Mouse (Mus musculus): Measurements from ENCODE around the gene A930002H24Rik.
"Not testable (repeated sequence)": the region's sequence is repeated elsewhere in the genome, so short reads cannot be mapped to it uniquely, and the experiment has no call there.

Gene A930002H24Rik

GRCm38 (mm10) chr17:63863647-63864149 lies at the start of gene A930002H24Rik:
TSS of gene A930002H24Rik (minus strand) at chr17:63863791.
- peak; percentile 99 for DNase-seq (ENCODE audit: low spot score)

DNA sequence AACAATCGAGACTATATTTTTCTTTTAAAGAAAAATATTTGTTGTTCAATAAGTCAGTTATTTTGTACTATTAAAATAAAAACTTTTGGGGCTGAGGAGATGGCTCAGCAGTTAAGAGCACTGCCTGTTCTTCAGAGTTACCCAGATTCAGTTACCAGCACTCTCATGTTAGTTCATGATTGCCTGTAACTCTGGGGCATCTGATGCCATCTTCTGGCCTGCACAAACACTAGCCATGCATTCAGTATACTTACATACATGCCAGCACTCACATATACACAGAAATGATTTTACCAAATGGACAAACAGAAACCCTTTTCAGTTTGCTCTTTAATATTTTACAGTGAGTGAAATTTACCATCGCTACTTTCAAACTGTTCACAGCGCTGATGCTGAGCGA lies 45.7 kb upstream of the A930002H24Rik start:
- no peak for DNase-seq (ENCODE audit: low spot score)

GRCm38 (mm10) chr17:63897050-63897449 lies 33.5 kb upstream of the A930002H24Rik start:
- no peak for DNase-seq (ENCODE audit: low spot score)

DNA sequence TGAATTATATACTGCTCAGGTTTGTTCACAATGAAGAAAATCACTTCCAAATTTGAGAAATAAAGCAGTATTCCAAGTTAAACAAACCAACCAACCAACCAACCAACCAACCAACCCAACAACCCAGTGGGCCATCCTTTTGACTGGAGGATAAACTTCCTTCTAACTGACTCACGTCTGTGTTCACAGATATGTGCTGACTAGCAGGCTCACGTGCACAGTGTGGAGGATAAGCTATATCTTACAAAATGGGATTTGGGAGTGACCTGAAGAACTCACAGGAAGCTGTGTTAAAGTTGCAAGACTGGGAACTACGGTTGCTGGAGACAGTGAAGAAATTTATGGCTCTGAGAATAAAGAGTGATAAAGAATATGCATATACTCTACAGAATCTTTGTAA lies 32.2 kb upstream of the A930002H24Rik start:
- no peak for DNase-seq (ENCODE audit: low spot score)

DNA sequence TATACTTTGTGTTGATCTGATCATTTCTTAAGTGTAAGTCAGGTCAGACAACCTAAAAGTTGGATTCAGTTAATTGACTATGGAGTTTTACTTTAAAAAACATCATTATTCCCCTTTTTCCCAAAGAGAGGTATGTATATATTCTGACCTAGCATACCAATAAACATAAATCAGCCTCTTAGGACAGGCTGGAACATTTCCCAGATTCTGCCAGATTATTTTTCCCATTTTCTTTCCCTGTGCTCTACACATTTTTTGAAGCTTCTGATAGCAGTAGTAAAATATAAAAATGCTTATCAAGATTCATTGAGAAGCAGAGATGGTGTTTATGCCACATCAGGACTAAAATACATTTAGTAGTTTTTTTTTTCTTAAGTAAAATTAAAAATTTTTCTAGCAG lies 27.0 kb upstream of the A930002H24Rik start:
- no peak for DNase-seq (ENCODE audit: low spot score)

DNA sequence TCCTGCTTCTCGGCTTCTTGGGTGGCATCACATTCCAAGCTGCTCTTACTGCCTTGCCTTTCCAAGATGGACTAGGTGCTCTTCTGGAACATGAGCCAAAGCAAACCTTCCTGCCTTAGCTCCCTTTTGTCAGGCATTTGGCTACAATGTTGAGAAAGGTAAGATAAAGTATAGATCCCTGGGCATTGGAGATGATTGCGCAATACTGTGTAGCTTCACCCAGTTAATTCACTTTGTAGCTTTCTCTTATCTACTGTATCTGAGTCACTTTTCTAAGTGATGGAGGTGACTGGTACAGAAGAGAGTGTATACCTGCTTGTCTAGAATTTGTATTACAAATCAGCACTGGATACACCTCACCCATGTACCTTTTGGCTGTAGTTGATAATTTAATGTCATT lies 23.4 kb upstream of the A930002H24Rik start:
- DNase-seq (ENCODE audit: low spot score): no peak

- DNase-seq (ENCODE audit: low spot score): no peak
Measured at GRCm38 (mm10) chr17:63880009-63880408, 16.4 kb upstream of the A930002H24Rik start.

- no peak for DNase-seq (ENCODE audit: low spot score)
Measured at GRCm38 (mm10) chr17:63878889-63879288, 15.3 kb upstream of the A930002H24Rik start.

- no peak for DNase-seq (ENCODE audit: low spot score)
Measured at GRCm38 (mm10) chr17:63871773-63872172, 8.2 kb upstream of the A930002H24Rik start.

- DNase-seq (ENCODE audit: low spot score): peak; percentile 38
Measured at GRCm38 (mm10) chr17:63864171-63864571, 580 bp upstream of the A930002H24Rik start.

- peak; percentile 3 for DNase-seq (ENCODE audit: low spot score)
Measured at GRCm38 (mm10) chr17:63863012-63863630, 470 bp downstream of the A930002H24Rik start, which contains the start of gene Fer. TSS of gene Fer (plus strand) at chr17:63863062.

DNA sequence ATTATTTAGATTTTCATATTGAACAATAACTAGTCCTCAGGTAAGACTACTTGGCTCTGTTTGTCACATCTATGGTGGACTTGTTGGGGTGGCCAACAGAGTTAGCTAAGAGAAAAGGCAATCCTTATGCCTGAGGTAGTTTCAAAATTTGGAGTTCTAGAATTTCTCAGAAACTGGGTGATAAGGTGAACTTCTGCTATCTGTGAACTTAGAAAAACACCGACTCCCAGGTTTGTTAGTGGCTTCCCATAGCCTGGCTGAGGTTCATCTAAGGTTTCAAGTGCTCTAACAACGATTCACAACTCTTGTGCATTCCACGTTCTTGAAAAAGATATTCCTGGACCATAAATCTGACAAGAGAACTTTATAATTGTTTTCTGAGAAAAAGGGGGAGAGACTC lies 1.2 kb downstream of the A930002H24Rik start:
- no peak for DNase-seq (ENCODE audit: low spot score)

- peak; percentile 22 for DNase-seq (ENCODE audit: low spot score)
Measured at GRCm38 (mm10) chr17:63860988-63861387, 2.6 kb downstream of the A930002H24Rik start.

DNA sequence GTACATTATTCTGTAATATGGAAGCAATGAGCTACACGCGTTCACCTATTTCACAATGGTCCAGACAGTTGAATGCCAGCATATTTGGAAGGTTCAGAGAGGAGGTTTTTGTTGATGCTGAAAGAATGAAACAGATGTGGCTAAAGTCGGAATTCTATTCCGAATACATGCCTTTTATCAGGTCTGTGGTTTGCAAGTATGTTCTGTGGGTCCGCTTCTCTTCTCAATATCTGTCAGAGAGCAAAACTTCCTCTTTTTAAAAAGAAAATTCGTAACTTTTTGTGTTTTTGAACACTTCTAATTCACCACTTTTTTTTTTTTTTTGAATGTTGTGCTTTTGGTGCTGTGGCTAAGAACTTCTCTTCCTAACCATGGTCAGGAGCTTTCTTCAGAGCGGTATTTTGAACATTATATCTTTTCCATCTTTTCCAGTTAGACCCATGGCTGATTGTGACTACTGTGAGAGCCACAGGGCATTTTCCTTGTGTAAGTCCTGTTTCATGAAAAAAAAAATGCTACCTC lies 6.5 kb downstream of the A930002H24Rik start:
- no peak for DNase-seq (ENCODE audit: low spot score)

DNA sequence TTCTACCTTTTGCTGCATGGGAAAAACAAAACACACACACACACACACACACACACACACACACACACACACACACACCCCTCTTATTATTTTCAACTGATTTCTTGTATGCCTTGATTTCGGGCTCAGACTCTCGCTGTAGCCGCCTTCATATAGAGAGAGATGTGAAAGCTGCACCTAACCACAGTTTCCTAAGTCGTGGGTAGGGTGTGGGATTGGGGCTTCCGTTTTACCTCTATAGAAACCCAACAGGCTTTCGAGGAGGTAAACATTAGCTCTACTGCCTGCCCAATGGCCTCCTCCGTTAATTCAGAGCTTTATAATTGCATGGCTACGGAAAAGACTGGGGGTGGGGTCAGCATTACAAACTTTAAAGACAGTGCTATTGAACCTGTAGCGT lies 13.6 kb downstream of the A930002H24Rik start:
- DNase-seq (ENCODE audit: low spot score): no peak

DNA sequence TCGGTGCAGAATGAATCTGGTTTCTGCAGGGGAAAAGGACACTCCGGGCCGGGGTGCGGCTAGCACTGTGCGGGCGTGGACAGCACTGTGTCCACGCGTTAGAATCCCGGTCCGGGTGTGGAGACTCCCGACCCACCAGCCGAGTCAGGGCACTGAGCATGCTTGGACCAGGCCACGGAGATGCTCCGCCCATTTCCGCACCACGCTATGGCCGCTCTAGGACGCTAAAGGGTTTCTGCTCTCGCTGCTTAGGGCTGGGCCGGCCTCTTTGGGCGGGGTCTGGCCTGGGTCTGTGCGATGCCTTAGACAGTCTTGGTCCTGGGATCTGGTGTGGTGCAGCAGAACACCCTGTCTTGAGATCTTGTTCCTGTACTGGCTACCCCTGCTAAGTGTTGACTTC lies 14.0 kb downstream of the A930002H24Rik start:
- peak; percentile 87 for DNase-seq (ENCODE audit: low spot score)

DNA sequence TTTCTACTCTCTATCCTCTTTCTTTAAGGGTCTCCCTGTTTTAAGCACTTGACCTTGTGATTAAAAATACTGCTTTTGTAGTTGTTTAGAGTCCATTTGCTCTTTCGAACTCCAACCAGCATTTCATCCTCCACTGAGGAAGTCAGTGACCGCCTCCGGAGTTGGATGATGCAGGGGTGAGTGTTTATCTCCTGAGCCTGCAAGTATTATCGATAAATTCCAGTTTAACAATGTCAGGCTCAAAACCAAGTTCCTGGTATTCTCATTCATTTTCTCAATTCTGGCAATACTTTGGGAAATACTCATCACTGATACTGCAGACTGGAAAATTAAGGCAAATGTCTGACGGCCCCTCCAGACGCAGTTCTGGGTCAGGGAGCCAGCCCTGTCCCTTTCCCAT lies 14.4 kb downstream of the A930002H24Rik start:
- no peak for DNase-seq (ENCODE audit: low spot score)

GRCm38 (mm10) chr17:63845766-63846165 lies 17.8 kb downstream of the A930002H24Rik start:
- not testable (repeated sequence) for DNase-seq (ENCODE audit: low spot score)

DNA sequence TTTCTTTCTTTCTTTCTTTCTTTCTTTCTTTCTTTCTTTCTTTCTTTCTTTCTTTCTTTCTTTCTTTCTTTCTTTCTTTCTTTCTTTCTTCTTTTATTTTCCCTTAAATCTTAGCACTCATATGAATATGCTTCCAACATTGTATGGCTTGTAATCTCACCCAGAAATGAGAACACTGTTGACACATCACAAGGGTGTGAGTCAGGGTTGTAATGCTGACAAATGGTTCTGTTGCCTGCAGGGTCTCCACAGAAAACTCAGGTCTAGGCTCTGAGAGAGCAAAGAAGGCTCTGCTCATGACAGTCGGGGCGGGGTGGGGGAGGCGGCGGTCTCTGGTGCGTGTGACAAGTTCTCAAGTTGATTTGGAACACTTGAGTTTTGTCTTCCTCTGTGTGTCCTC lies 18.7 kb downstream of the A930002H24Rik start:
- DNase-seq (ENCODE audit: low spot score): no peak

- DNase-seq (ENCODE audit: low spot score): no peak
Measured at GRCm38 (mm10) chr17:63842226-63842625, 21.4 kb downstream of the A930002H24Rik start.

GRCm38 (mm10) chr17:63839636-63840269 lies 23.8 kb downstream of the A930002H24Rik start:
- no peak for DNase-seq (ENCODE audit: low spot score)

DNA sequence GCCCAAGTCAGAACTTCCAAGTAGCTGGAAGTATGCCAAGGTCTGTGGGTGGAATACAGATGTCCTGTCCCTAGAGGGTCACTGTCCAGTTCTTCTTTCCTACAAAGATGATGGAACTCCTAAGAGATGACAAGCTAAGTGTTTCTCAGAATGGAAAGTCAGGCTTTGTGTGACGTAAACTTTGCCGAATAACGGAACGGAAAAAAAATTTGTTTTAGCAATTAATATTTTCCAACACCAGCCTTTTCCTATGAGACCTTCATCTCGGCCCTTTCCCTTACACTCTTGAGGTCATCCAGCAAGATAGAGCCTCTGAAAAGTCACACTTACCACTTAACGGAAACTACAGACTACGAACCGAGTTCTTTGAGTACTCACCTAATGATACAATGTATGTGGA lies 25.4 kb downstream of the A930002H24Rik start:
- DNase-seq (ENCODE audit: low spot score): no peak

GRCm38 (mm10) chr17:63836641-63837040 lies 26.9 kb downstream of the A930002H24Rik start:
- DNase-seq (ENCODE audit: low spot score): no peak
